Mouse (Mus musculus) erythroblast, adult 5-6 weeks (primary cell): ENCODE results near the gene Klhl22. TPM values are rescaled to one million over a fixed set of nuclear protein-coding genes. Genes with fewer than 3 reads are reported as not detected.
"Not testable (repeated sequence)": the region's sequence is repeated elsewhere in the genome, so short reads cannot be mapped to it uniquely, and the experiment has no call there.

Source experiments
- ATAC-seq: replicated peaks from 2 replicates; pipeline ENCODE4 v1.8.0; 2016; ENCODE audit warnings: moderate number of reproducible peaks, mild to moderate bottlenecking, moderate TSS enrichment, inconsistent platforms; ENCODE audit not compliant: poor library complexity, low FRiP score, severe bottlenecking
- total RNA-seq, 2 experiments: library from RNA; stranded (forward) in 1 of 2; stranded (reverse) in 1 of 2; fragments of 150-400 nt in 1 of 2; fragments of 200-764, 138-1000 nt in 1 of 2; gene quantifications; 2 replicates each; pipeline versions ENCODE4 v1.2.3 to v1.2.4; 2015 to 2017; ENCODE audit warnings: low replicate concordance in 2 of 2

Gene Klhl22
- total RNA-seq (2015; ENCODE audit: low replicate concordance) = 2.1 and 2.5 TPM in 2 replicates
- total RNA-seq (2017; ENCODE audit: low replicate concordance) = 4.3 and 9.0 TPM in 2 replicates

GRCm38 (mm10) chr16:17759344-17759773 lies at the start of gene Klhl22:
Klhl22 (plus strand) TSS chr16:17759618.
- peak; percentile 71 for ATAC-seq

DNA sequence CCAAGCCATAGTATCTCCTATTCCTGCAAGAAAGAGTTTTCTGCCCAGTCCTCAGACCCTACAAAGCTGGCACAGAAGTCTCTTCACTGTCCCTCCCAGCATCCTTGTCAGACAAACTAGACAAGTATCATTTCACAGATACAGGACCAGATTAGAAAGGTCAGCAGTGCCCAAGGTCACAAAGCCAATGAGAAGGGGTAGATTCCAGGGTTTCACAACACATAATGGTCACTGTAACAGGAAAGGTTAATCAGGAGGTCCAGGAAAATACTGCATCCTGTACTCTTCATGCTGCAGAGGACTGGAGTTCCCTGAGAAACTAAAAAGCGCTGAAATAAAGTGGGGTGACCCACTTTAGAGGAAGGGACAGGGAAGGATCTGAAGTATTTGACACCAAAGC lies 41.6 kb upstream of the Klhl22 start:
- ATAC-seq = no peak

DNA sequence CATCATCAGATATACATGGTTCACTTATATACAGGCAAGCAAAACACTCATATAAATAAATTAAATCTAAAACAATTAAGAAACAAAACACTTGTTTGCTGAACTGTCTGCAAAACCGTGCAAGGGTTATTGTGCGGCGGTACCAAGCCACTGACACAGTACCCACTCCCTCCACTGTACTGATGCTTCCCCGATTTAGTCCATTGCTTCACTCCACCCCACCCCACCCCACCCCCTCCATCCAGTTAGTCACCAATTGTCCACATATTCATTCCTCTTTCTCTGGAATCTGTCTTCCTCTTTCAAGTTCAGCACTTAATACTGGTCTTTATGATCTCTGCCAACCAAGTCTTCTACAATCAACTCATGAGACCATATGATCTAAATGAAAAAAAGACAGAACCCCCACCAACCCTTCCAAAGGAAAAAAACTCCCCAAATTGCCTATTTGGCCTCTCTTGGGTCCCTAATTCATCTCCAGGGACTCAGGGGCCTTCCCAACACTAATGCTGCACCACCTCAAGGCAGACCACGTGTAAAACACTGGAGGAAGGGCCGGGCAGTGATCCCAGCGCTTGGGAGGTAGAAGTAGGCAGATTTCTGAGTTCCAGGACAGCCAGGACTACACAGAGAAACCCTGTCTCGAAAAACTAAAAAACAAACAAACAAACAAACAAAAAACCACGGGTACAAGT lies 38.2 kb upstream of the Klhl22 start:
- no peak for ATAC-seq

GRCm38 (mm10) chr16:17721822-17722460 lies 37.5 kb upstream of the Klhl22 start:
- ATAC-seq = peak; percentile 28; the same call in 1 of the 2 replicates

DNA sequence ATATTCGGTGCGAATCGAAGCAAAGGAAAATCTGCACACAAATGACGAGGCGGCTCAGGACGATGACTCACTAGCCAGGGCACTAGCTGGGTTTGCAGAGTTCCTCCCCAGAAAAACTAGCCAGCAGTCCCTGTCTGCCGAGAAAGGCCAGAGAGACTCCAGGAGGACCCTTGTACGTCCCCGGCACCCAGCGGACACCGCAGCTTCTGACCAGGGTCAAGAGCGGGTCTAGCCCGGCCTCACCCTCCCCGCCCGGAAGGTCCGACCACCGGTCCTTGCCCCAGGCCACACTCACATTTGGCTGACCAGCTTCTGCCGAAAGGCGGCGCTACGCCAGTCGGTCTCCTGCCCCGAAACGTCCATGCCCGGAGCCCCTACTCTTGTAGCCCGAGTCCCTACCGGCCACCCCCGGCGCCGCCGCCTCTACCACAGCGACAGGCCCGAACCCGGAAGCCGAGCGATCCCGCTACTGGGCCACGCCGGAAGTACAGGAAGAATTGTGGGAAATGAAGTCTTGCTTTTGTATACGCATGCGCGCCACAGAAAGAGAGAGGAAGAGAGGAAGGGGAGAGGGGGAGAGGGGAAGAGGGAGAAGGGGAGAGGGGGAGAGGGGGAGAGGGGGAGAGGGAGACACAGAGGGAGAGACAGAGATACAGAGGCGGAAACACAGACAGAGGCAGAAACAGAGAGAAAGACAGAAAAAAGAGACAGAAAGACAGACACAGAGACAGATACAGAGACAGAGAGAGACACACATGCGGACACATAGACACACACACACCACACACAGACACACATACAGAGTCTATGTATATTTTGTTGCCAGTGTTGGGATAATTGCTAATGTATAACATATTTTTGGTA lies 36.7 kb upstream of the Klhl22 start:
- ATAC-seq = peak; percentile 88

DNA sequence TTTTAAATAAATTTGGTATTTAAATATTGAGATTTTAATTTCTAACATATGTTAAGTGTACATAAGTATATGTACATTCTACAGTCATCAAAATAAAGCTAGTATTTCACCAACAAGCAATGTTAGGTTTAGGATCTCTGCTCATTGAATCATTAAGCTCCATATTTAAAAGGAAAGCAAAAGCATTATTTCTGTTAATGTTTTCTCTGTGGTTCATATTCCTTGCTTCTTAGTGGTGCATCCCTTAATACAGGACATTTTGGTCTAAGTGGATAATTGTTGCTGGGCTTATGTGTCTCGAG lies 36.1 kb upstream of the Klhl22 start:
- no peak for ATAC-seq

- ATAC-seq = no peak
Observed at GRCm38 (mm10) chr16:17724448-17724847, 35.0 kb upstream of the Klhl22 start.

- peak; percentile 80 for ATAC-seq
Observed at GRCm38 (mm10) chr16:17727179-17727861, 32.1 kb upstream of the Klhl22 start.

GRCm38 (mm10) chr16:17729974-17730373 lies 29.4 kb upstream of the Klhl22 start:
- no peak for ATAC-seq

- no peak for ATAC-seq
Observed at GRCm38 (mm10) chr16:17732021-17732420, 27.4 kb upstream of the Klhl22 start.

DNA sequence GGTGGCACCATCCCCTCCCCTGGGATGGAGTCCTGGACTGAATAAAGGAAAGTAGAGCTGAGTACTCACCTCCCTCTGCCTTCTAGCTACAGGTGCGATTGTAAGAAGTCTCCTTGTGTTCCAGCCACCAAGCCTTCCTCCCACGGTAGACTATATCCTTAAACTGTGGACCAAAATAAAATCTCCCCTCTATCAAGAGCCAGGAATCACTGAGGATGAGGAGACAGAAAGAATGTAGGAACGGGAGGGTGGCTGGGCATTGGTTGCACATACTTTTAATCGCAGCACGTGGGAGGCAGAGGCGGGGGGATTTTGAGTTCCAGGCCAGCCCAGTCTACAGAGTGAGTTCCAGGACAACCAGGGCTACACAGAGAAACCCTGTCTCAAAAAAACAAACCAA lies 27.0 kb upstream of the Klhl22 start:
- no peak for ATAC-seq

GRCm38 (mm10) chr16:17732841-17733340 lies 26.5 kb upstream of the Klhl22 start, which contains the start of gene Med15:
Med15 (minus strand) TSS chr16:17732891.
- no peak for ATAC-seq

GRCm38 (mm10) chr16:17733646-17734045 lies 25.8 kb upstream of the Klhl22 start:
- ATAC-seq = no peak

GRCm38 (mm10) chr16:17734872-17735271 lies 24.5 kb upstream of the Klhl22 start:
- ATAC-seq = not testable (repeated sequence)

DNA sequence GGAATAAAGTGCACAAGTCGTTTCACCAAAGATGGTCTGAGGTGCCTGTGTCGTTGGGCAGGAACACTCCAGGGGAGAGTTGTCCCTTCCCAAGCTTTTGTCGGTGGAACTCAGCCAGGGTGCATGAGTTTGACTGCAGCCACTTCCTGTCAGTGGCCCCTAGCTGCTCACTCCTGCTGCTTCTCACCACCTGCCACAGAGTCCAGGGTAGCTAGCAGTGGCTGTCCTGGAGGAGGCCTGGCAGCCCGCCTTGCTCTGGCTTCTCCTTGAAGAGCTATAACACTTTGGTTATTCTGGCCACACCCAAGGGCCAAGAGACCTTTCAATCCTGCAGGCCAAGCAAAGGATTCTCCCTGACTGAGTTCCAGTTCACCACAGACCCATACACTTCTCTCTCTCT lies 23.3 kb upstream of the Klhl22 start:
- ATAC-seq = no peak

- no peak for ATAC-seq
Observed at GRCm38 (mm10) chr16:17740080-17740479, 19.3 kb upstream of the Klhl22 start.

DNA sequence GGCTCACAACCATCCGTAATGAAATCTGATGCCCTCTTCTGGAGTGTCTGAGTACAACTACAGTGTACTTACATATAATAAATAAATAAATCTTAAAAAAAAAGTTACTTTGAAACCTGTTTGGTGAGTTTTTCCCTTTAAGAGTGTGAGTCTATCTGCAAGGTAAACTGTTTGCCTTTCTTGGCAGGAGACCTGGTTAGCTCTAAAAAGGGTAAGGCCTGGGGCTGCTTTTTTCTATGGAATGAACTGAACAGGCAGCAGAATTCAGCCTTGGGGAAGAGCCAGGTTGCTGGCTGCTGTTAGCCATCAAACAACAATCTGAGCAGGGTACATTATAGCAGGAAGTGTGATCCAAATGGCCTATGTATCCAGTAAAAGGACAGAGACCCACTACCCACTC lies 16.6 kb upstream of the Klhl22 start:
- ATAC-seq = no peak

- no peak for ATAC-seq
Observed at GRCm38 (mm10) chr16:17743279-17743678, 16.1 kb upstream of the Klhl22 start.

DNA sequence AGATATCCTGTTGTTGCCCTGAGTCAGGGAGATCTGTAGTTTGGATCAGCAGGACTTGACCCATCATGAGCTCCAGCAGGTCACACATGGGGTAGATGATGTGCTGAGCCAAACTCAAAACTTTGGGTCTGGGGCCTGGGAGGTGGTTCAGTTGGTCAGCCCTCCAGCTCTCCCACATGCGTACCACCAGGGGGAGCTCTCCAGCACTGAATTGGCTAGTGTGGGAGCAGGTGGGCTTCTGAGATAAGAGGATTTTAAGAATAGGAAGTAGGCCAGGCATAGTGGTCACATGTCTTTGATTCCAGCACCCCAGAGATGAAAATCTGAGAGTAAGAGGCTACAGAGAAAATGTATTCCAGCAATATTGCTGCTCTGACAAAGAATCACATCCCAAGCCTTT lies 14.9 kb upstream of the Klhl22 start:
- ATAC-seq = peak; percentile 77

GRCm38 (mm10) chr16:17745067-17745466 lies 14.4 kb upstream of the Klhl22 start:
- no peak for ATAC-seq
